Mouse (Mus musculus) kidney, postnatal 36 days (tissue): ENCODE results near the gene Gm21294.
"Not testable (repeated sequence)": the region's sequence is repeated elsewhere in the genome, so short reads cannot be mapped to it uniquely, and the experiment has no call there.

Experiments used
- DNase-seq, 2 experiments: peaks; one replicate each; pipeline ENCODE4 v3.0.0; 2021 to 2022; ENCODE audit warnings: mixed read lengths in 2 of 2

Gm21294 gene

DNA sequence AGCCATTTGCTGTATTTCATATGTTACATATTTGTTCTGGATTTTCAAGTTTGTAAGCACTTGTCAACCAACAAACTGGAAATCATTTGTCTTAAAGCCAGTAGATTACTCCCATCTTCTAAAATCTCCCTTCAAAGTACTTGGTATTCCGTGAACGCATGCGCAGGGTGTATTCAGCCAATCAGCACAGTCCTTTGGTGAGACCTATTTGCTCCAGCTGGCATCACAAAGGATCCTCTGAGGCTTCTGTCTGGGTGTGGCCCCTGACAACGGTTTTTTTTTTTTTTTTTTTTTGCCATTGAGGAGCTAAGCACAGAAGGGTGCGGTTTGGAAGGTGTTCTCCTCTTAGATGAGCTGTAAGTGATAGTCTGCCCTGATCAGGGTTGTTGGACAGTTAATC, at the start of gene Gm21294:
Gm21294 (plus strand) TSS at position 301 of the 400 bp plus-strand sequence.
- not testable (repeated sequence) for DNase-seq

DNA sequence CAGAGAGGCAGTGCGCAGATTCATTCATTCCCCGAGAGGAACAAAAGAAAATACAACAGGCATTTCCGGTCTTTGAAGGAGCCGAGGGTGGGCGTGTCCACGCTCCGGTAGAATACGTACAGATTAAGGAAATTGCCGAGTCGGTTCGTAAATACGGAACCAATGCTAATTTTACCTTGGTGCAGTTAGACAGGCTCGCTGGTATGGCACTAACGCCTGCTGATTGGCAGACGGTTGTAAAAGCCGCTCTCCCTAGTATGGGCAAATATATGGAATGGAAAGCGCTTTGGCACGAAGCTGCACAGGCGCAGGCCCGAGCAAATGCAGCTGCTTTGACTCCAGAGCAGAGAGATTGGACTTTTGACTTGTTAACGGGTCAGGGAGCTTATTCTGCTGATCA, 73.6 kb downstream of the Gm21294 start:
- DNase-seq = peak; percentile 0
